Mouse (Mus musculus) liver, postnatal 0 days (tissue): Measurements from ENCODE around the gene Rasgef1b.

Source experiments
- CTCF ChIP-seq: sonication (generic); IDR thresholded peaks from 2 replicates; pipeline ENCODE4 v1.5.1; 2016; ENCODE audit warnings: antibody characterized with exemption, low read depth
- EP300 ChIP-seq: IDR thresholded peaks from 2 replicates; pipeline ENCODE4 v1.6.1; 2016; ENCODE audit warnings: antibody characterized with exemption, low read depth, mild to moderate bottlenecking

GRCm38 (mm10) chr5:99483162-99483561, 245.7 kb downstream of the Rasgef1b start:
- no peak for TF ChIP-seq CTCF
- no peak for TF ChIP-seq EP300
